Mouse (Mus musculus) intestine, embryonic 16.5 days (tissue): ENCODE results near the gene Musk. TPM values are rescaled to one million over a fixed set of nuclear protein-coding genes. Genes with fewer than 3 reads are reported as not detected.

ENCODE experiments used
- ATAC-seq: fragments of 200-750 bp; cut with Nextera tagmentation; 2 replicates; pipeline ENCODE4 v1.8.0; 2017; ENCODE audit warnings: moderate TSS enrichment, moderate library complexity
- H3K27ac ChIP-seq: fragments of 300-500 bp; sonication (generic); 2 replicates; pipeline ENCODE4 v1.5.1; 2014; ENCODE audit warnings: mild to moderate bottlenecking, low read length
- H3K27me3 ChIP-seq: fragments of 300-500 bp; sonication (generic); replicated peaks from 2 replicates; pipeline ENCODE4 v1.6.1; 2014; ENCODE audit warnings: low read length, control low read depth, mixed read lengths; ENCODE audit not compliant: control insufficient read depth, insufficient read depth
- H3K36me3 ChIP-seq: fragments of 300-500 bp; sonication (generic); 2 replicates; pipeline ENCODE4 v1.6.1; 2014; ENCODE audit warnings: low read length, control low read depth; ENCODE audit not compliant: control insufficient read depth, insufficient read depth
- H3K4me1 ChIP-seq: fragments of 300-500 bp; sonication (generic); 2 replicates; pipeline ENCODE4 v1.6.1; 2014; ENCODE audit warnings: low read length, control low read depth, mixed read lengths; ENCODE audit not compliant: control insufficient read depth, insufficient read depth
- H3K4me2 ChIP-seq: fragments of 300-500 bp; sonication (generic); 2 replicates; pipeline ENCODE4 v1.6.1; 2014; ENCODE audit warnings: low read depth, low read length, control low read depth
- H3K4me3 ChIP-seq: fragments of 300-500 bp; sonication (generic); 2 replicates; pipeline ENCODE4 v1.5.1; 2014; ENCODE audit warnings: mild to moderate bottlenecking, low read length
- H3K9ac ChIP-seq: fragments of 300-500 bp; sonication (generic); 2 replicates; pipeline ENCODE4 v1.6.1; 2014; ENCODE audit warnings: low read depth, low read length
- H3K9me3 ChIP-seq: fragments of 300-500 bp; sonication (generic); 2 replicates; pipeline ENCODE4 v1.6.1; 2016; ENCODE audit warnings: low read length, control low read depth; ENCODE audit not compliant: control insufficient read depth
- WGBS: fragments of 180-500 bp; shearing (Covaris S2); extraction: QIAGEN DNeasy Blood & Tissue Kit; methylation state at CpG from one replicate; pipeline ENCODE4 v1.1.7; 2014; 5-methylcytosine and 5-hydroxymethylcytosine counted together
- polyA plus RNA-seq: library from polyadenylated mRNA; unstranded; fragments of >200 nt; fragmentation: Nextera tagmentation; extraction: Ambion mirVana; gene quantifications from 2 replicates; pipeline ENCODE4 v1.2.1, GENCODE M21; 2015

Musk gene
- polyA plus RNA-seq, 1 experiment from 2014 or later, result 0.10 TPM

DNA sequence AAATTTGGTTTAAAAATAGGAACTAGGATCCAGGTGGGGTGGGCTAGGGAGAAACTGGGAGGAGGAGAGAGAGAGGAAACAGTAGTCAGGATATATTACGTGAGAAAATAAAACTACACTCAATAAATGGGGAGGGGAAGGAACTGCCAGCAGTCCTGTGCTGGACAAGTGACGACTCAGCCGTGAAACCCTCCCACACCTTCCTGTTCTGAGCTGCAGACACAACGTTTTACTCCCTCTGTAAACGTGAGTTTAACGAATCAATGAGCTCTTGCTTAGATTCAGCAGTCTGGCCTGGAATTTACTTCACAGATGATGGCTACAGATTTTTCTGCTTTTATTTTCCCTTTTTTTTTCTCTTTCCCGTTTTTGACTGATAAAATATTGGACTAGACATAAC lies 18.8 kb downstream of the Musk start:
- WGBS, result 27% methylated on average over 7 of the region's 7 CpGs
- Histone ChIP-seq H3K4me3 (no peak overlapping the region), H3K4me1 (0 out of 2 replicates have a peak, but pooled peaks cover 6% of the 10 kb centered on the region), H3K9me3 (no peaks in the 10 kb centered on the region), H3K27me3 (no peaks in the 10 kb centered on the region), H3K9ac (no peak overlapping the region), H3K4me2 (no peak overlapping the region), H3K27ac (no peak overlapping the region), H3K36me3 (no peaks in the 10 kb centered on the region)
- ATAC-seq, result no peak

DNA sequence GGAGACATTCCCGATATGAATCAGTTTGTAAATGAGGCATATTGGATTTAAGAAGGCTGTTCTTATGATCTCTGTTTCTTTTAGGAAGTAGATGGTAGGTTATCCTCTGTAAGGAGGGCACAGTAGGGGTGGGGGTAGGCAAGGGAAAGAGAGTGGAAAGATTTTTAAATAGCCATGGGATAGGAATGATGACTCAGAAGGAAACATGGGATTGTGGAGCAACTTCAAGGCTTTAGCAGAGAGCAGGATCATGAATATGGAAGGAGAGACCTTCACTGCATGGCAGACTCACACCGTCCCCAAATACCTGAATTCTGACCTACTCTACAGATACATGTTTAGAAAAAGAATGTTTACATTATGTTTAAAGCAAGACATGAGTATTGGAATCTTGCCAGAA lies 21.7 kb downstream of the Musk start:
- H3K27me3 ChIP-seq, result no peaks in the 10 kb centered on the region
- ATAC-seq, result no peak
- peaks cover 9% of the 10 kb centered on the region for H3K4me1 ChIP-seq
- H3K27ac ChIP-seq, result no peak overlapping the region
- H3K4me3 ChIP-seq, result no peak overlapping the region
- H3K9ac ChIP-seq, result no peak overlapping the region
- WGBS, result 47% methylated on average over 2 of the region's 2 CpGs
- H3K9me3 ChIP-seq, result no peaks in the 10 kb centered on the region
- no peak overlapping the region for H3K4me2 ChIP-seq
- H3K36me3 ChIP-seq, result no peaks in the 10 kb centered on the region

DNA sequence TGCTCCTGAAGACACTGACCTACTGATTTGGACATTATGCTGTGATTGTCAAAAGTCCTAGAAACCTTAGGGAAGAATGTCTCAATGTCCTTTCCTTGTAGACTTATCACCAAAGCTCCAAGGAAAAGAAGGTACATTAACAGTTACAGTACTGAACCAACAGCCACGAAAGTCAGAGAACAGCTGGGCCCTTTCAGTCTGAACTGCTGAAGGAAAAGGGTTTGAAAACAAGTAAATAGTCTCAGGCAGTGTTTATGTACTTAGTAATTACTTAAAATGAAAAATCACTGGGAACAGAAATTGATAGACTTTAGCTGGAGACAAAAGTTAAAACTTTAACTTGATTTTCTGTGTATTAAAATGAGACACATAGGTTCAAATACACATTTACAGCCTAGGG lies 27.6 kb downstream of the Musk start:
- Histone ChIP-seq H3K4me2 (no peak overlapping the region), H3K27ac (peak overlapping the region; percentile 33; the same call in 1 of the 2 replicates), H3K9me3 (no peaks in the 10 kb centered on the region), H3K9ac (no peak overlapping the region), H3K4me1 (peaks cover 4% of the 10 kb centered on the region), H3K36me3 (no peaks in the 10 kb centered on the region), H3K27me3 (no peaks in the 10 kb centered on the region), H3K4me3 (no peak overlapping the region)
- WGBS, result 54% methylated on average over 1 of the region's 1 CpGs
- ATAC-seq, result no peak

DNA sequence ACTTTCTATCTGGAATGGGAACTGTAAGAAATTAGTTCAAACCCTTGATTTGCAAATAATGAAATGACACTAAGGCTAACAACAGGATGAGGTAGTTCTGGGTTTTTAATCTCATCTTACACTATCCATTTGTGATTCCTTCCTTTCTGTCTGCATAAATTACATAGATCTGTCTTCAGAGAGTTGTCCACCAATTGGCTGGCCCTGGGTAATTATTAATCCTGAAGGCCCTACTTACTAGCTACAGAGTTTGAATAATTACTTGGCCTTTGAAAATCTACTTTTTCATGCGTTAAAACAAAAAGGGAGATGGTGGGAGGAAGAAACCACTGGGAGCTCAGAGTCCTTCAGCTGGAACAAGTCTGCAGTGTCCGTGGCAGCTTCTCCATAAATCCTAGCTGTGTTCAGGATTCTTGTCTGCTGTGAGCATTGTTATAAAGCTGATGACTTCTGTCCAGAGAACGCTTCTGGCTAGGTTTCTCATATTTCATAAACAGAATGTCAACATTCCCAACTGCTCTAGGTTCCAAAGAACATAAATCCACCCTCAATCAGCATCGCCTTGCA lies 29.3 kb downstream of the Musk start:
- H3K4me1 ChIP-seq, result peaks cover 4% of the 10 kb centered on the region
- peak overlapping the region; percentile 4; the same call in 1 of the 2 replicates for H3K27ac ChIP-seq
- ATAC-seq, result peak; percentile 58
- 18% methylated on average over 4 of the region's 4 CpGs for WGBS
- no peaks in the 10 kb centered on the region for H3K36me3 ChIP-seq
- H3K9ac ChIP-seq, result no peak overlapping the region
- no peak overlapping the region for H3K4me2 ChIP-seq
- no peak overlapping the region for H3K4me3 ChIP-seq
- no peaks in the 10 kb centered on the region for H3K9me3 ChIP-seq
- no peaks in the 10 kb centered on the region for H3K27me3 ChIP-seq

GRCm38 (mm10) chr4:58317536-58317935 lies 31.8 kb downstream of the Musk start:
- no peak for ATAC-seq
- 72% methylated on average over 3 of the region's 3 CpGs for WGBS
- H3K9me3 ChIP-seq, result no peaks in the 10 kb centered on the region

GRCm38 (mm10) chr4:58320293-58320692 lies 34.5 kb downstream of the Musk start:
- H3K27me3 ChIP-seq, result no peaks in the 10 kb centered on the region
- H3K4me1 ChIP-seq, result no peaks in the 10 kb centered on the region
- H3K36me3 ChIP-seq, result no peaks in the 10 kb centered on the region
- no peak overlapping the region for H3K9ac ChIP-seq
- H3K4me3 ChIP-seq, result no peak overlapping the region
- no peaks in the 10 kb centered on the region for H3K9me3 ChIP-seq
- no peak overlapping the region for H3K4me2 ChIP-seq
- WGBS, result 71% methylated on average over 4 of the region's 4 CpGs
- no peak for ATAC-seq
- H3K27ac ChIP-seq, result no peak overlapping the region

More at GRCm38 (mm10) chr4:58317536-58317935, 31.8 kb downstream of the Musk start:
- no peak overlapping the region for H3K27ac ChIP-seq
- H3K4me1 ChIP-seq, result no peaks in the 10 kb centered on the region; the same call in 1 of the 2 replicates
- H3K27me3 ChIP-seq, result no peaks in the 10 kb centered on the region
- no peak overlapping the region for H3K9ac ChIP-seq
- H3K4me3 ChIP-seq, result no peak overlapping the region
- H3K36me3 ChIP-seq, result no peaks in the 10 kb centered on the region
- H3K4me2 ChIP-seq, result no peak overlapping the region

GRCm38 (mm10) chr4:58326746-58327145 lies 41.0 kb downstream of the Musk start:
- no peaks in the 10 kb centered on the region for H3K36me3 ChIP-seq
- 56% methylated on average over 3 of the region's 3 CpGs for WGBS
- no peaks in the 10 kb centered on the region for H3K4me1 ChIP-seq
- ATAC-seq, result no peak
- no peaks in the 10 kb centered on the region for H3K9me3 ChIP-seq
- no peak overlapping the region for H3K4me2 ChIP-seq
- no peak overlapping the region for H3K4me3 ChIP-seq
- no peaks in the 10 kb centered on the region for H3K27me3 ChIP-seq
- H3K27ac ChIP-seq, result no peak overlapping the region
- no peak overlapping the region for H3K9ac ChIP-seq

DNA sequence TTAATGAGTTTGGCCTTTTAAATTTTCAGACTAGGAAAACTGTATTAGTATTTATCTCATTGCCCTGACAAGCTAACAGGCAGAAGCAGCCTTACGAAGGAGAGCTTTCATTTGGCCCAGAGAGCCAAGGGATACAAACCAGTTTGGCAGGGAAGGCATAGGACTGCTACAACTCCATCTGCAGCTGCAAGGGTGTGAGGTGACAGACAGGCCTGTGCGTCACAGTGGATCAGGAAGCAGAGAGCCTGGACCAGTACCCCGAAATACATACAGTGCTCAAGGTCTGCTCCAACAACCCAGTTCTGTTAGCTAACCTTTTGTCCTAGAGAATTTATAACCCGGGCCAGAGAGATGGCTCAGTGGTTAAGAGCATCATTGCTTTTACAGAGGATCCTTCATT lies 42.5 kb downstream of the Musk start:
- Histone ChIP-seq H3K27ac (no peak overlapping the region), H3K9ac (no peak overlapping the region), H3K4me2 (no peak overlapping the region), H3K36me3 (no peaks in the 10 kb centered on the region), H3K9me3 (no peaks in the 10 kb centered on the region), H3K4me3 (no peak overlapping the region), H3K27me3 (no peaks in the 10 kb centered on the region), H3K4me1 (no peaks in the 10 kb centered on the region)
- 87% methylated on average over 4 of the region's 4 CpGs for WGBS
- no peak for ATAC-seq

DNA sequence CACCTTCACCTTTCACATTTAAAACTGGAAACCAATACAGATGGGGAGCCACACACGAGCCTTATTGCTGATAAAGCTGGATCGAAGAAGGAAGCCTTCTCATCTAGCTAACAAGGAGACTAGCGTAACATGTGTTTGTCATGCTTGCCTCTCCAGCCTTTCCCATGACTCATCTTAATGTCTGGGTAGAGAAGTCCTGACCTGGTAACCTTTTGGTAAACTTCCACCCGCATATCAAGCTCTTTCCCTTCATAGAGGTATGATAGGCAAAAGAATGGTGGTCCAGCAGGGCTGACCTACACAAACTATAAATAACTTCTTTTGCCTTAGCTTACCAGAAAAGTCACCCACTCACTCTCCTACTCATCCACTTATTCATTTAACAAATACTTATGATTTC lies 44.3 kb downstream of the Musk start:
- ATAC-seq, result no peak
- 84% methylated on average over 4 of the region's 4 CpGs for WGBS
- Histone ChIP-seq H3K9me3 (no peaks in the 10 kb centered on the region), H3K27me3 (no peaks in the 10 kb centered on the region), H3K4me1 (no peaks in the 10 kb centered on the region), H3K4me3 (no peak overlapping the region), H3K36me3 (no peaks in the 10 kb centered on the region), H3K27ac (no peak overlapping the region), H3K9ac (no peak overlapping the region), H3K4me2 (no peak overlapping the region)
